Mouse (Mus musculus) common myeloid progenitor, adult 5-6 weeks (primary cell): Measurements from ENCODE around the gene Dzip1. TPM values are rescaled to one million over a fixed set of nuclear protein-coding genes. Genes with fewer than 3 reads are reported as not detected.

Source experiments
- ATAC-seq: replicated peaks from 2 replicates; pipeline ENCODE4 v1.8.0; 2016; ENCODE audit warnings: low read depth, mild to moderate bottlenecking, moderate TSS enrichment, inconsistent platforms; ENCODE audit not compliant: poor library complexity, severe bottlenecking
- total RNA-seq: library from RNA; stranded (forward); fragments of 200-1000, 187-1606 nt; gene quantifications from 2 replicates; pipeline ENCODE4 v1.2.3, GENCODE M21; 2017

Gene Dzip1
- total RNA-seq: 0.32 and 1.6 TPM in 2 replicates

- peak; percentile 45 for ATAC-seq
These were observed at the start of gene Dzip1 for GRCm38 (mm10) chr14:118924673-118925615. TSS of gene Dzip1 (minus strand) at chr14:118925460.

DNA sequence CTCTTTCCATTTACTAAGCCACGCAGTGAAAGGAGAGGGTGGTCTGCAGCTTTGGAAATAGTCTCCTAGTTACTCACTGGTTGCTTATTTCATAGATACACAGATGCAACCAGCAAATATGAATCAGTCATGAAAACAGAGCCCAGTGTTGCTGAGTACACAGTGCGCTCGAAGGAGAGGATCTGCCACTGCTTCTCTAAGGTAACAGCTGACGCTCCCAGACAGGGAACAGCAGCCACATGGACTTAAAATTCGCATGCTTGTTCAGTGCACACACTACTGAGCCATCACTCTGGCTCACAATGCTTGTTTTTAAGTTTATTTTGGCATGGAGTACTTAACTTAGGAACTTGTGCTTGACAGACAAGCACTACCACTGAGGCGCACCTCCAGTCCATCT lies 47.0 kb upstream of the Dzip1 start:
- no peak for ATAC-seq

- no peak for ATAC-seq
These were observed 42.4 kb upstream of the Dzip1 start for GRCm38 (mm10) chr14:118967646-118968045.

GRCm38 (mm10) chr14:118965356-118966000 lies 40.2 kb upstream of the Dzip1 start:
- no peak for ATAC-seq

DNA sequence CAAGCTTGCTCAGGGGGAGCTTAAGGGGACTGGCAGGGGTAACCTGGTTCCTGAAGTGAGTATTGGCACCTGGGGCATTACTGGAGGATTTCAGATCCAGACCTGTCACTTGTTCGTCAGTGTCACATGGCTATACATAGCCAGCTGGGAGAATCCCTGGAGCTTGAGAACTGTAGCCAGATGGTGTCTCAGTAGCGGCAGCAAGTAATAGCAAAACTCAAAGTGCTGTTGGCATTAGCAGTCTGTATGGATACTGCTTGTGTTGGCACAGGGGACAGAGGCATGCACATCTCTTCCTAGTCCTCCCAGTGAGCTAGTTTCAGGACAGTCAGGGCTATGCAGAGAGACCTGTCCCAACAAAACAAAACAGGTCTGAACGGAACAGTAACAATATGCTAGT lies 32.8 kb upstream of the Dzip1 start:
- ATAC-seq: no peak

- no peak for ATAC-seq
These were observed 26.8 kb upstream of the Dzip1 start for GRCm38 (mm10) chr14:118951912-118952583.

DNA sequence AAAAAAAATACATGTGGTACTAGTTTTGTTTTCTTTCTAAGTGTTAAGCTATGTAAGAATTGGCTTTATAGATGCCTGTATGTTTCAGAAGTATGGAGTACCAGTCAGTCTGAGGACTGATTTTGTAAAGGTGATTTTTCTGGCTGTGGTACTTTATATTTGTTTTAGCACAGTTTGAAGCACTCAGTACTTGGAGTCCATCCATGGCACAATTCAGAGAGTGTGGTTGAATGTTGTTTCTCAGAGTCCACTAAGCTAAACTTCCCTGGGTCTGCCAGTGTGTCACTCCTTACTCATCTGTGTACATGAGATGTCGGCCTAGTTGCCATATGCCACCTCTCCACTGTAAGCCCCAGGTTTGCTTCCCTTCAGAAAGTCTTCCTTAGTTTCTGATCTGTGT lies 23.6 kb upstream of the Dzip1 start:
- no peak for ATAC-seq

GRCm38 (mm10) chr14:118944702-118945101 lies 19.4 kb upstream of the Dzip1 start:
- ATAC-seq: no peak

- no peak for ATAC-seq
These were observed 16.8 kb upstream of the Dzip1 start for GRCm38 (mm10) chr14:118942076-118942475.

GRCm38 (mm10) chr14:118940796-118941495 lies 15.7 kb upstream of the Dzip1 start:
- no peak for ATAC-seq

- ATAC-seq: peak; percentile 17; the same call in 1 of the 2 replicates
These were observed 13.3 kb upstream of the Dzip1 start for GRCm38 (mm10) chr14:118938551-118938950.

GRCm38 (mm10) chr14:118937533-118938492 lies 12.6 kb upstream of the Dzip1 start, which contains the start of gene Dnajc3:
TSS of gene Dnajc3 (plus strand) at chr14:118937976.
- ATAC-seq: peak; percentile 96

DNA sequence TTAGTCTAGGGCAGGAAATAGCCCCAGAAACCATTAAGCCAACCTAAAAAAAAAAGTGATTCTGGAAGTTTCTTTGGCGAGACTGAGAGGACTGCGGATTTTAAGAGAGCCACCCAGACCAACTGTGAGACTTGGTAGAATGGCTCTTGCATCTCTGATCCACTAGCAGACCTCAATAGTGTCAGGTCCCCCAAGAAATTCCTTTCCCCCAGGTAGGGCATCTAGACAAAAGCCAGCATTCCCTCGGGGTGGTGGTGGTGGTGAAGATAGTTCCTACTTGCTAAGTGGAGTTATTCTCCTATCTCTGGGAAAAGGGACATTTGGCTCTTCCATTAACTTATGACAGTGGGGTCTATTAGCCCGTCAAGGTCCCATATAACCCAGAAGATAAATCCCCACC lies 11.7 kb upstream of the Dzip1 start:
- ATAC-seq: no peak

DNA sequence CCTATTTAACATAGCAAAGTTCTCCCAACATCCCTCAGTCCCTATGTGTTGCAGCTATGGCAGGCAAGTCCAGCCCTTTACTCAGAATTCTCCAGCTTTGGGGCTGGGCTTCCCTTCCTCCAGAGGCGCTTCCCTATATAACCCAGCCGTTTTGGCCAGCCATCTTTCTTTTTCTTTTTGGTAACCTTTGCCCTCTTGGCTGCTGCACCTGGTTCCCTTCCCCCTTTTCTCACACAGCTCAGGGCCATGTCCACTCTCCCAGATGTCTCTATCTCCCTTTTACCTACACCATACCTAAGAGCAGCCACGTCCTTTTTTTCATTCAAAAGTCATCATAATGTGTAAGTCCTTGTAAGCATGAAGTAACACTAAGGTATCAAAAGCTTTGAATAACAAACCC lies 11.0 kb upstream of the Dzip1 start:
- no peak for ATAC-seq

- ATAC-seq: no peak
These were observed 9.4 kb upstream of the Dzip1 start for GRCm38 (mm10) chr14:118934686-118935085.

GRCm38 (mm10) chr14:118932956-118933355 lies 7.7 kb upstream of the Dzip1 start:
- ATAC-seq: no peak

DNA sequence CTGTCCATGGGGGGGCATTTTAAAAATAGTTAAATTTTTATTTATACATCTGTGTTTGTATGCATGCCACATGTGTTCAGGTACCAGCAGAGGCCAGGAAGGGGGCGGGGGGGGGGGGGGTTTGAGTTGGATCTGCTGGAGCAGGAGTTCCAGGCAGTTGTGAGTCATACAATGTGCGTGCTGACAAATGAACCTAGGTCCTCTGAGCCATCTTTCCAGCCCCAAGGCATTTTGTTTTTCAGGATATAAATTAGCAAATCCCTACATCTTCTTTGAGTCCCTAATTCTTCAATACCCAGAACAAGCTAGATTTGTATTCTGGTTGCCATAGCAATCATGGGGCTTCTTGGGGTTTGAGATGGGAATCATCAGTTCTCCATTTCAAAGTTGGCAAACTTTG lies 5.9 kb upstream of the Dzip1 start:
- no peak for ATAC-seq

GRCm38 (mm10) chr14:118930777-118931176 lies 5.5 kb upstream of the Dzip1 start:
- ATAC-seq: peak; percentile 42

- peak; percentile 66 for ATAC-seq
These were observed 4.5 kb upstream of the Dzip1 start for GRCm38 (mm10) chr14:118929779-118930178.
